Mouse (Mus musculus): ENCODE data around the gene Kdm7a.
A peak's percentile ranks its signal among the peaks of the same experiment; 100 is the strongest.

Gene Kdm7a

DNA sequence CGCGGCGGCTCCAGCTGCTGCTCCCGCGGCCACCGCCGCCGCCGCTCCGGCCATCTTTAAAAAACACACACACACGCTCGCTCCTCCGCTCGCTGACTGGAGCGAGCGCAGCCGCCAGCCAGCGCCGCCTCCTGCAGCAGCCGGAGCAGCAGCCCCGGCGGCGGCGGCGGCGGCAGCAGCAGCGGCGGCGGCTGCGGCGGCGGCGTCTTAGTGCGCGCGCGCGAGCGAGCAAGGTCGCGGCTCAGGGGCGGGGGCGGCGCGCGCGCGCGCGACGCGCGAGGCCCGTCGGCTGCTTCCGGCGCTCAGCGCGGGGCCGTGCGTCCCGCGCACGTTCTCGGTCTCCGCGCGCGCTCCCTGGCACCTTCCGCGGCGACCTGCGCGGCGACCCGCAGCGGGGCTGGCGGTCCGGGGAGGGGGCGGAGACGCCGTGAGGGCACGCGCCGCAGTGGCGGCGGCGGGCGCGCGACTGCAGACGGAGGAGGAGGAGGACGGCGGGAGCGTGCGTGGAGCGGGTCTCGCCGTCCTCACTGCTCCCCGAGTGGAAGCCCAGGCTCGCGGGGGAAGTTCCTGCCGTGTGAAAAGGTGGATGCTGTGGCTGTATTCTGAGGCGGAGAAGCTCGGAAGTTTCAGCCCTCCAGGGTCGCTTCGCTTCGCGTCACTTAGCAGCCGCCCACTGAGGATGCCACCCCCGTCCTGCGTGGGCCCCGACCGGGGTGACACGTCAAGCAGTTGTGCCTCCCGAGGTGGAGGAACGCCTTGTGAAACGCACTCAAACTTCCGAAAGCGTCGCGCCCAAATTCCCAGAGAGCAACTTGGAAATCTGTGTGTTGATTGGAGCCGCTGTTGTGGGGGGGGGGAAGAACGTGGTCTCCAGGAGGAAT is at the start of gene Kdm7a:
Kdm7a (minus strand) TSS at position 209 of the 881 bp plus-strand sequence.
- DNase-seq = peak; percentile 84 to 87

DNA sequence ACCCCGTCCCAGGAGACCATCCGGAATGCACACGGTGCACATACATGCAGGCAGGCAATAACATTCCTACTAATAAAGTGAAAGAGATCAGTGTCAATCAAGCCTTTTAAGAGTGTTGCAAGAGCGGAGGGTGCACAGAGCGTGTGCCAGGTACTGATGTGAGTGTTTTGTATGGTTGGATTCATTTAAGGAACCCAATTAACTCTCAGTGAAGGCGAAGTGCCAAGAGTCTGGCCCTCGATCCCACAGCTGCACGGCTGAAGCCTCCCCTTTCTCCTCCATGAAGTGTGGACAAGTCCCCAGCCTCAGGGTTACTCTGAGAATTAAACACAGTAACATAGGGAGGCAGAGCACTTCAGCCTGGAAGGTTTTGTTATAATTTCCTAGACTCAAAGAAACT is 48.7 kb upstream of the Kdm7a start:
- no peak for DNase-seq

DNA sequence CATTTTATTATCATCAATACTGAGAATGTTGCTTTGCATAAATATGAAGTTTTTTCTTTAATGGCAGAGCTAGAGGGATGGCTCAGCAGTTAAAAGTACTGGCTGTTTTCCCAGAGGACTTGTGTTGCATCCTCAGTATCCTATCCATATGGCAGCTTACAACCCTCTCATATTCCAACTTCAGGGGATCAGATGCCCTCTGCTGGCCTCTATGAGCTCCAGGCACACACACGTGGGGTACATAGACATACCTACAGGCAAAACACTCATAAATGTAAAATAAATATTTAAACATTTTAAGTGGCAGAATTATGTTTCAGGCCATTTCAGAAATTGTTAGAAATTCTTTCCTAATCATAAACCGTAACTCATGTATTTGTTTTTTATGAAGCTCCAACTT is 43.5 kb upstream of the Kdm7a start:
- no peak for DNase-seq

DNA sequence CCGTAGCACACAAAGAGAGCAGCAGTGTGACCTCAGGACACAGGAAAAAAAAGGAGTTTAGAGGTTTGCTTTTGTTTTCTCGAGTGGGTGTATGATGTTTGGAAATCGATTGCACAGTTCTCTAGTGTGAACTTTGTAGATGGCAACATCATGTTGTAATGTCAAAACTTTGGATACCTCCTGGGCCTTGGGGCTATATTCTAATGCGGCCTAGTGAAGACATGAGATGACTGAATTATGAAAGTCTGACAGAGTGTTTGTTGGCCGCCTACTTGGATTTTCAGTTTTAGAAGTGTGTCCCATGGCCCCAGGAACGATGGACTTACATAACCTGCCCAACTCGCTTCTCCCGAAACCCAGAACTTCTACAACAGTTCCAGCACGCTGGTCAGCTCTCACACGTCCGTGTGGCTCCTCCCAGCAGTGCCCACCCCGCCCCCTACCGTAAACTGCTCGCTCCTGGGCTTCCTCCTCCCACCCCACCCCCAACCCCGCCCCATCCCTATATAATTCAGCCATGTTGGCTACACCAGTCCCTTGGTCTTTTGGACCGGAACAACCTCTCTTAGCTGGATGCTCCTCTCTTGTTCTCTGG is 42.7 kb upstream of the Kdm7a start:
- DNase-seq = no peak

DNA sequence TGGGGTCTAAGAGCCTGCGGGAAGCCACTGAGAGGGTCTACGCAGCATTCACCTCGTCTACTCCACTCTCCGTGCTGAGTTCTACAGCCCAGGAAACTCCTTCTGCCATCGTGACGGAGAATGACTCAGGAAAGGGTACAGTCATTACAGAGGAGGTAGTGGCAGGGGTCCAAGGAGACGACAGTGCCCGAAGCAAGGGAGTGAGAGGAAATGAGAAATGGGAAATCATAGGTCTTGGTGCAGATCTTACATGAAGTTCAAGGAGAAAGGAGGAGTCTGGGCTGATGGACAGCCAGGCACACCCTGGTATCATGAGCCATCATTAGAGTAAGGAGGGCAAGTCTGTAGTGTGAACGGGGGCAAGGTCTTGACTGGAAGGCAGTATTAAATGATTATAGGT is 37.5 kb upstream of the Kdm7a start:
- DNase-seq = no peak

DNA sequence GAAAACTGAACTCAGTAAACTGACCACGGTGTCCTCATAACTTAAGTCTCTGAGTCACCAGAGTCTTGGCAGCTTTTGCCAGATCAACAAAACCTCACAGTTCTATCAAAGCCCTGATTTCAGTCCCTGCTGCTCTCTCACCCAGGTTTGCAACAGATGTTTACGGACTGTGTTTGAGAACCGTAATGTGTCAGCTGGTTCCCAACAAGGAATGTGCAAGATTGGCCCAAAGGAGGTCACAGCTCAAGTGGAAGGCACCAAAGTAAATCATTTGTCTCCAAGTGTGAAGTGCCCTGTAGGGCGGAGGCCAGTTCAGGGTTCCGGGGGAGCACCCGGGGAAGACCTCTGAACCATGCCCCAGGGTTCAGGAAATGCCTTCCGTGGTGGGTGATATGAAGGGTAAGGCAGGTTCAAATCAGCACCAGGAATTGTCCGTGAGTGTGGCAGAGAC is 36.9 kb upstream of the Kdm7a start:
- DNase-seq = peak; percentile 76 to 79

DNA sequence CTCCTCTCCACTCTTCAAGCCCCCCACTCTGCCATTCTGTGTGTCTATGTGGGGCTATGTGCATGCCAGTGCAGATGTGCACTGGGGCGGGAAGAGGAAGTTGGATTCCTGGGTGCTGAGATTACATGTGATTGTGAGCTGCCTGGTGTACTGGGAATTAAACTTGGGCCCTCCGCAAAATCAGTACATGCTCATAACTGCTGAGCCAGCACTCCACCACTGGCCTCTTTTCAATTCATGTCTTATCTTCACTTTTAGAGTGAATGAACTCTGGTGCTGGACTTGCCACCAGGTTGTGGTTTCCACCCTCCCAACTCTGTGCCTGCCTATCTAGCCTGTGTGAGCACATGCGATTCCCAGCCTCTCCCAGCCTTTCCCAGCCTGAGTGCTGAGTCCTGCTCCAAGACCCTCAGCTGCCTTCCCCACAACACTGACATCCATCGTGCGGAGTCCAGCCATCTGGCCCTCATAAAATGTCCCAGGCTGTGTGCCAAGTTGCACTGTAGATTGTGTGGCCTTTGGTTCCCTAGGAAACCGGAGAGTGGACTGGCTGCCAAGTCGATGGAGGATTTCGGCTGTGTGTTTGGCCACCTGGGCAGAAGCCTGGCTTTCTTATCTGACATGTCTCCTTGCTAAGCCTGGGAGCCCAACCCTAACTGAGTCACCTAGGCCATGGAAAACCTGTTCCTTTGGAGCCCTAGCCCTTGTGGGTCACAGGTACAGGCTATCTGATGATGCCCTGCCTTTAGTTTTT is 36.3 kb upstream of the Kdm7a start:
- DNase-seq = peak; percentile 77 to 82

DNA sequence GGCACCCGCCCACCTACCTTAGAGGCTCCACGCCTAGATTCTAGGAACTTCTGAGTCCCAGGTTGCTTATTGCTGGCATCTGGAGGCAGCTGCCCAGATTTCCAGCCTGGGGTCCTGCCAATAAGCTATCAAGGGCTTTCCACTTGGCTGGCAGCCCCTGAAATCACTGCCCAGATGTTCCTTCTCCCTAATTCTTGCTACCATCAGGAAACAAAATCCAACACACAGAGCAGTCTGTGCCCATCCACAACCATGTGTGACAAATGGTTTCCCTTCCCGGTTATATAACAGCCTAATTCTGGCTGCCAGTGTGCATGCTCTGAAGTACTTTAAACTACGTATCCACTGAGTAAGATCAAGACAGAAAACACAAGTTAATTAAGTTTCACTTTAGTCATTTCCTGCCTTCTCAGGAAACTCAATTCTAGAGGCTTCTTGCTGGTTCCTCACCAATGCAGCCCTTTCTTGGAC is 34.9 kb upstream of the Kdm7a start:
- DNase-seq = peak; percentile 24 to 47

DNA sequence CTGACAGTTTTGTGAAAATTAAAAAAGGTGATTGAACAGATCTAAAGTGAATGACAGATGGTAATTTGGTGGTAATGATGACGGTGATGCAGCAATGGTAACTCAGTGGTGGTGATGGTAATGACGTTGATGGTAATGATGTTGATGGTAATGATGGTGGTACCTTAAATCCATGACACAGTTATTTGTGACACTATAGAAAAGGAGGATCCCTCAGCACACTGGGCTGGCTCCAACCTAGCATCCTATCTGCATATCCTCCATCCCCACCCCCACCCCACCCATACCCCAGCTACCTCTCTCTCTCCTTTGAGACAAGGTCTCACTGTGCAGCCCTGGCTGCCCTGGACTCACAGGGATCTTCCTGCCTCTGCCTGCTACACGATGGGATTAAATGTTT is 34.4 kb upstream of the Kdm7a start:
- DNase-seq = no peak

DNA sequence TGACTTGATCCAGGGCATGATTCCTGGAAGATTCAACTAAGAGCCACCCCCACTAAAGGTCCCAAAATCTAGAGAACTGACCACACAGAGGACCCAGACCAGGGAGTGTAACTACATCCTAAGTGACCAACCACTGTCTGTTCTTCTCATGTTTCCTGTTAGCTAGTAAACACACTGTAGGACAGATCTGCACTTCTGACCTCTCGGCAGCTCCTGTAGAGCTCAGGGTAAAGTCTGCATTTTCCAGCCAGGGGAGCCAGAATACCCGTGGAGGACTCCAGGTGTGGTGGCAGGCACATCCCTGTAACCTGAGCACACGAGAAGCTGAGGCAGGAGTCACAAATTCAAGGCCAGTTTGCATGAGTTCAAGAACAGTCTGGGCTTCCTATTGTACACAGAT is 31.3 kb upstream of the Kdm7a start:
- no peak for DNase-seq

DNA sequence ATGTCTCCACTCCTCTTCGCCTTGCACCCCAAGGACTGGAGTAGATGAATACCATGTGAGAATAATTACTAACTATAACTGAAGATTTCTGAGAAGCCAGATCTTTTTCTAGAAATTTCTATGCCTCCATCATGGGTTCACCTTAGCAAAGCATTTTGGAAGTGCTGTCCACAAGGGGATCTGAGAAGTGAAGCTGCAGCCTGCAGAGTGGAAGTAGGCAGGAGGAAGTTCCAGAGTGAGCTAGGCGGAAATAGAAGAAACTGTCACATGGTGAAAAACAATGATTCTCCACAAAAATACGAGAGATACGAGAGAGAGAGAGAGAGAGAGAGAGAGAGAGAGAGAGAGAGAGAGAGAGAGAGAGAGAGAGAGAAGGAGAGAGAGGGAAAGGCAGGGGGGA is 26.0 kb upstream of the Kdm7a start:
- no peak for DNase-seq

DNA sequence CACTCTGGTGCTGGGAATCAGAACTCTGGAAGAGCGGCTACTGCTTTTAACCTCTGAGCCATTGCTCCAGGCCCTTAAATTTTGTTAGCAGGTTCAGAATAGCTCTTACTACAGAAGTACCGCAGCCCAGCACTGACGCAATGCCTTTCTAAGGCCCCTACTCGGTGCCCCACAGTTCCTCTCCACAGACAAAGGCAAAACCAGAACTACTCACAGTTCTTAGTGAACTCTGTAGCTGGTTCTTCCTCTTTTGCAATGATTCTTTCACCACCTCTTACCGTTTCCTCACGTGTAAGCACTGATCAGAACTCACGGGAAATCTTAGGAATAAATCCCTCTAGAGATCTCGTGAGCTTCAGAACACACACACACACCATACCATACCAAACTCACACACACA is 24.1 kb upstream of the Kdm7a start:
- DNase-seq = no peak

DNA sequence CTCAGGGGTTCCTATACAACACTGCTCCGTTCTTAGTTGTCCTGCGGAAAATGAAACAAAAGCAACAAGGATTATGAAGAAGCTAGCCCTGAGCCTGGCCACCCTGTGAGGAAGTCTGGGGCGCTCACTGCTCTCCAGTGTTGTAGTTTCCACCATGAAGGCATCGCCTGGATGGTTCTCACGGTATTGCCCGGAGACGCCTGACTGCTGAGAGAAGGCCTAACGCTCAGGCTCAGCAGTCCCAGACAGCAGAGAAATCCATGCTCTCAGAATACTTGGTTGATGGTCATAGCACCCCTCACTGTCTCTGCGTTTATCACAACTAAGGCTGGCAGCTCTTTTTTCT is 20.0 kb upstream of the Kdm7a start:
- no peak for DNase-seq

DNA sequence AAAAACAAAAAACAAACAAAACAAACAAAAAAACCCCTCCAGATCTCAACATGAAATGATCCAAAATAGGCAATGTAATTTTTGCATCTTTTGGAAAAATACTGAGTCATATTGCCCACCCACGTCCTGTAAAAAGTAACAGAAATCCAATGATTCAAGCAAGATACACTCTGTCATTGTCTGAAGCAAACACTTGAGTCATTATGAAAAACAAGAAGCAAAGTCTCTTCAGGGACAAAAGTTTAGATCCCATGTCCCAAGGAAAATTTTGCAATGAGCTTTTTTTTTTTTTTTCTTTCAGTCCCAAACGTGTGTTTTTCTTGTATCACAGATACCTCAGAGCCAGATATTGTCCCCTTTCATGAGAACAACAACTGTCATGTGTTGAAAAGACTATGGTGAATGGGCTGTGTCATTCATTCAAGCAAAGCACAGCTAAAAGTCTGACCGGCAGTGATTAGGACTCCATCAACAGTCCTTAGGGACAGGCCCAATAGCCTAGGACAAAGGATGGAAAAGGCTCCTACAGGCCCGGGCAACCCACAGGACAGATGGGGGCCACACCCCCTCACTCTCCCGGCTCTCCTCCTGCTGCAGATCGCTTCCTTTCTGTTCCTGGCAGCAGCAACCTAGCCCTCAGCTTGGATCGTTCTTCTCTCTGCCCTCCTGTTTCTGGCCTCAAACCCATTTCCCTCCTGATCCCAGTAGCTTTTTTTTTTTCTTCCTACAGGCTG is 19.5 kb upstream of the Kdm7a start:
- DNase-seq = no peak

DNA sequence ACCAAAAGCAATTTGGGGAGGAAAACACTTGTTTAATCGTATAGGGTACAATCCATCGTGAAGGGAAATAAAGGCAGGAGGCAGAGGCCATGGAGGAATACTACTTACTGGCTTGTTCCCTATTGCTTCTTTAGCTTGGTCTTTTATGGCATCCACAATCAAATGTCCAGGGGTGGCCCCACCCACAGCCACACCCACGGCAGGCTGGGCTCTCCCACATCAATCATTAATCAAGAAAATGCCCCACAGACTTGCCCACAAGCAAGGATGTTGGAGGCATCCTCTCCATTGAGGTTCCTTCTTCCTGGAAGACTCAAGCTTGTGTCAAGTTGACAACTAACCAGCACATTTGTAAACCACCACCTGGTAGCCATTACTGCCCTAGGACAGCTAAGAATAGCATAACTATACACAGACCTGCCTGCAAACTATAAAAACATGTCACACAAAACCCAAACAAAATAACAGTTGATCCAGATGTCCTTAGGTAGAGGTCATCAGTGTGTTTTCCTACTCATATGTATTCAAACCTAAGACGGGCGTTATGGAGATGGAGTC is 16.8 kb upstream of the Kdm7a start:
- DNase-seq = no peak

DNA sequence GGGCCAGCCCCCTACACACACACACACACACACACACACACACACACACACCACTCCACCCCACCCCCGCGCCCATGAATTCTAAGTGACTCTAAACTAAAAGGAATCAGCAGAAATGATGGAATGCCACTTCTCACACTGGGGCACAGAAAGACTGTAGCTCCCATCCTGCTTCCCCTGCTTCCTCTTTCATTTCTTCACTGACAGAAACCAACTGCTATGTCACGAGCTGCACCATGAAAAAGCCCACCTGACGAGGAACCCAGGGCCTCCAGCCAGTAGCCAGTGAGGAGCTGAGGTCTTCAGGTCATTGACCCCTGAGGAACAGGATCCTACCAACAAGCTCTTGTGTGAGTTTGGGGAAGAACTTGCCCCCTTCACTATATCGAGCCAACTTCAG is 15.9 kb upstream of the Kdm7a start:
- no peak for DNase-seq

DNA sequence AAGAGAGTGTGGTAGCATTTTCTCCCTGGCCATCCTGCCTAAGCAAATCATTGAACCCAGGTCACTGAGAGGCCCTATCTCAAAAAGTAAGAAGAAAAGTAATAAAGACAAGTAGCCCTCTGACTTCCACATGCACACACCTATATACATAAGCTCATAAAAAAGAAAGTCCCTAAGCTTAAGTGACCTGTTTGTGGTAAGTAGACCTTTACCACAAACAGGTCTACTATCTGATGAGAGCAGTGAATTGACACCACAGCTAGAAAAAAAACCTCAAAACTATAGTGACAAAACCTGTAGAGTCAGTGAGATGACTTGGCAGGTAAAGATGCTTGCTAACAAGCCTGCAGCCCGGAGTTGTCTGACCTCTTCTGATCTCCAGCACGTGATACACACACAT is 11.4 kb upstream of the Kdm7a start:
- no peak for DNase-seq

DNA sequence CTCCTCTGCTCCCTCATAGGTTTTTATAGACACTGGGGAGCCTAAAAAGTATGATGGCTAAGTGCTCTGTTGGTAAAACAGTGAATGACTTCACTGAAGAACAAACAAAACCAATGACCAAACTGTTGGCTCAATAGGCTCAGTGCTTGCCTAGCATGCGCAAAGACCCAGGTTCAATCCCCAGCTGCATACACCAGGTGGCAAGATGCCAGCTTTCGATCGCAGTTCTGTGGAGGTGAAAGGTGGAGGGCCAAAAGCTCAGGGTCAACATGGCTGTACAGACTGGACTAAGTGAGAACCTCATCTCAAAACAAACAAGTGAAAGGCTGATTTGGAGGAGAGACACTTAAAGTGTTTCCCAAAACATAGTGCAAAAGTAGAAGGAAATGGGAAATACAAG is 10.5 kb upstream of the Kdm7a start:
- no peak for DNase-seq

DNA sequence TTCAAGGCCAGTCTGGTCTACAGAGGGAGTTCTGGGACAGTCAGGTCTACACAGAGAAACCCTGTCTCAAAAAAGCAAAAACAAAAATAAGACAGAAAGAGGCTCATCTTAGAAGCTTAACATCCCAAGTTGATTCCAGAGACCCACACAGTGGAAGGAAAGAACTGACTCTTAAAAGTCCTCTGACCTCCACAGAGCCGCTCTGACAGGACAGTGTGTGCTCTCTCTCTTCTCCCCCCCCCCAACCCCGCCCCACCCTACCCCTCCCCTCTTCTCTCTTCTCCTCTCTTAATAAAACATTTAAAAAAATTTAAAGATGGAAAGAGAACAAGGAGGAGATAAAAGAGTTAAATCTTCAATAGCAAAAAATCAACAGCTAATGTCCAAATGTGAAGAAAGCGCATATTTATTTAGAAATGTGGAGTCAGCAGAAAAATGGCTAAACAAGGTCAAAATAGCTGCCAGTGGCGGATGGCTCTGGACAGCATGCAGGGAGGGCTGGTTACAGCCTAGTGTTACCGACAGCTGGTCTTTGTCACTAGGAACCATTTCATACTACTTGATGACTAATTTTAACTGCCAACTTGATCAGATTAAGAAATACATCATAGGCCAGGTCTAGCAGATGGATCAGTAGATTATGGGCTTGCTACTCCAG is 8.5 kb upstream of the Kdm7a start:
- DNase-seq = no peak

DNA sequence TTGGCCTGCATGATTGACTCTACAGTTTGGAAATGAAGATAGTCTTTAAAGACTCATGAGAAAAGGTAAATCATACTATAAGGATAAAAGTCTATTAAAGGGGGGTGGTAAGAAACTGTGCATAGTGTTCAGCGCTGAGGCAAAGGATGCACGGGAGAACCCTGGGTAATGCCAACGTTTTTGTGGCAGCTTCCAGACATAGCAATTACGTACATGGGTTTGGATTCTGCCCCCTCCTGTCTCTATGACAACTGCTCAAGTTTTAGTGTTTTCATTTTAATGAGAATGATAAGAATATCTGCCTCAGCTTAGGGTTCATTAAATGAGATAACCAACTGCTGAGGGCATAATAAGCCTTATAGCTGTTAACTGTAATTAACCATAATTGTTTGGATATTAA is 3.1 kb upstream of the Kdm7a start:
- no peak for DNase-seq

DNA sequence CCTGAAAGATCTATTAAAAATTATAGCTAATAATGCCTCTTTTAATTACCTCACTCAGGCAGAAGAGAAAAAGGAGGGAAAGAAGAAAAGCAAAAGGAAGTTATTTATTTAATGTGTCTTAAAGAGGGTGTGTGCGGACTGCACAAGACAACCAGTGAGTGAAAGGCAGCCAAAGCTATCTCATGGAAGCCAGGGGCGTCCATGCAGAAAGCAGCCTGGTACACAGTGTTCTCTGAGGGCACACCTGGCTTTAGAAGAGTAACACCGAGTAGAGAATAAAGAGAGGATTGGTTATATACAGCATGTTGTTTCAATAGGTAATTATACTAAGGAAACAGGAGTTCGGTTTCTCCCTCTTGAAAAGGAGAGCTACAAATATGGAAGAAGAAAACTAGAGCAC is 1.6 kb upstream of the Kdm7a start:
- peak; percentile 23 to 78 for DNase-seq
